Mouse (Mus musculus) small intestine, adult 2 months (tissue): ENCODE results near the gene Nsd2. TPM values are rescaled to one million over a fixed set of nuclear protein-coding genes. Genes with fewer than 3 reads are reported as not detected.
"Not testable (repeated sequence)": the region's sequence is repeated elsewhere in the genome, so short reads cannot be mapped to it uniquely, and the experiment has no call there.

Source experiments
- H3K27ac ChIP-seq: fragments of 200-500 bp; 2 replicates; pipeline ENCODE4 v1.5.1; 2012; ENCODE audit warnings: low read depth, low read length, control low read depth, inconsistent platforms; ENCODE audit not compliant: insufficient read depth
- H3K27me3 ChIP-seq: fragments of 200-500 bp; 2 replicates; pipeline ENCODE4 v1.6.1; 2012; ENCODE audit warnings: mild to moderate bottlenecking, moderate library complexity, low read length, inconsistent platforms; ENCODE audit not compliant: control insufficient read depth, insufficient read depth
- H3K36me3 ChIP-seq: fragments of 200-500 bp; 2 replicates; pipeline ENCODE4 v1.6.1; 2012; ENCODE audit warnings: mild to moderate bottlenecking, low read length, control low read depth, inconsistent platforms; ENCODE audit not compliant: control insufficient read depth, insufficient read depth
- H3K4me1 ChIP-seq: fragments of 200-500 bp; 2 replicates; pipeline ENCODE4 v1.6.1; 2012; ENCODE audit warnings: low read length, inconsistent platforms, mixed read lengths; ENCODE audit not compliant: control insufficient read depth, insufficient read depth, insufficient read length
- H3K4me3 ChIP-seq: fragments of 200-500 bp; 2 replicates; pipeline ENCODE4 v1.5.1; 2012; ENCODE audit warnings: low read depth, mild to moderate bottlenecking, control low read depth, inconsistent platforms, low read length, moderate library complexity
- CTCF ChIP-seq: fragments of 200-500 bp; IDR thresholded peaks from 2 replicates; pipeline ENCODE4 v1.5.1; 2012; ENCODE audit warnings: low read depth, mild to moderate bottlenecking, control low read depth, inconsistent platforms, low read length, moderate library complexity, mixed read lengths; ENCODE audit not compliant: insufficient replicate concordance, insufficient read length; ENCODE audit errors: extremely low read depth
- POLR2A ChIP-seq: fragments of 200-500 bp; IDR thresholded peaks from 2 replicates; pipeline ENCODE4 v1.6.1; 2012; ENCODE audit warnings: low read depth, mild to moderate bottlenecking, control low read depth, inconsistent platforms, low read length, moderate library complexity
- WGBS: fragments of 180-500 bp; shearing (Covaris S2); methylation state at CpG from one replicate; pipeline ENCODE4 v1.1.7; 2018; 5-methylcytosine and 5-hydroxymethylcytosine counted together
- polyA plus RNA-seq: library from polyadenylated mRNA; depleted of rRNA; stranded (reverse); fragments of >200 nt; gene quantifications from 2 replicates; pipeline ENCODE4 v1.2.3, GENCODE M21; 2012; rRNA removed

Gene Nsd2
- polyA plus RNA-seq, 1 experiment = 5.8 TPM

GRCm38 (mm10) chr5:33938448-33938847, 117.9 kb downstream of the Nsd2 start:
- Histone ChIP-seq H3K4me3 (no peak overlapping the region), H3K27me3 (no peaks in the 10 kb centered on the region), H3K4me1 (peaks cover 5% of the 10 kb centered on the region; the same call in 1 of the 2 replicates), H3K36me3 (peaks cover 4% of the 10 kb centered on the region; the same call in 1 of the 2 replicates), H3K27ac (no peak overlapping the region)
- TF ChIP-seq CTCF = no peak
- TF ChIP-seq POLR2A = no peak
- 75% methylated on average over 3 of the region's 3 CpGs for WGBS

DNA sequence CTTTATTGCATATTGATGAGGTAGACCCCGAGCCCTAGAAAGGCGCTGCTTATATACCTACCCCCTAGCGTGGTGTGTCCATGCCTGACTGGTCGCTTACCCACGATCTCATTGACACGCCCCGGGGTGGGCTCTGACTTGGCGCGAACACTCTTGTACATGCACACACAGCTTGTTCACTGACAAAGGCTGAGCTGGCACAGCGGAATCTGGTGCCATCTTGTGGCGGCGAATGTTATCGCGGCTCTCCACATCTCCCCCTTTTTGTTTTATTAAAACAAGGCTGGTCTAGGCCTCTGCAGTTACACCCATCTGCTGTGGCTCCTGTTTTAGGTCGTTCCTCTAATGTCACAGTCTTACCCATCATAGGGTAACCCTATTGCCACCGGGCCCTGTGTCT, 126.5 kb downstream of the Nsd2 start:
- H3K27ac ChIP-seq, H3K4me1 ChIP-seq, H3K27me3 ChIP-seq, H3K36me3 ChIP-seq, H3K4me3 ChIP-seq: not testable (repeated sequence)
- WGBS = 88% methylated on average over 16 of the region's 16 CpGs

Other genes starting within 250 kb of the Nsd2 start
- gene Fam53a, start 191.1 kb upstream of the Nsd2 start, polyA plus RNA-seq = 58.1 and 60.2 TPM in 2 replicates
- 0.14 and 0.27 TPM in 2 replicates for gene Gm9903, start 190.8 kb upstream of the Nsd2 start, polyA plus RNA-seq
- 16.7 and 25.4 TPM in 2 replicates for gene Slbp, start 168.2 kb upstream of the Nsd2 start, polyA plus RNA-seq
- 4.0 and 7.7 TPM in 2 replicates for gene Tacc3, start 162.6 kb upstream of the Nsd2 start, polyA plus RNA-seq
- 25.6 and 34.8 TPM in 2 replicates for gene Tmem129, start 162.3 kb upstream of the Nsd2 start, polyA plus RNA-seq
- 18.7 and 35.2 TPM in 2 replicates for gene Fgfr3, start 99.1 kb upstream of the Nsd2 start, polyA plus RNA-seq
- gene Letm1, start 37.9 kb upstream of the Nsd2 start, polyA plus RNA-seq = 64.4 and 127 TPM in 2 replicates
- 16.6 and 30.8 TPM in 2 replicates for gene Nelfa, start 115.7 kb downstream of the Nsd2 start, polyA plus RNA-seq
- gene Gm1673, start 162.7 kb downstream of the Nsd2 start, polyA plus RNA-seq = 6.9 and 9.8 TPM in 2 replicates
- gene Nat8l, start 175.3 kb downstream of the Nsd2 start, polyA plus RNA-seq = 0.32 and 0.34 TPM in 2 replicates